Mouse (Mus musculus) forebrain, embryonic 11.5 days (tissue): ENCODE data around the gene Atad3a. TPM values are rescaled to one million over a fixed set of nuclear protein-coding genes. Genes with fewer than 3 reads are reported as not detected.
A peak's percentile ranks its signal among the peaks of the same experiment; 100 is the strongest.

ENCODE experiments used
- ATAC-seq: fragments of 200-750 bp; cut with Nextera tagmentation; replicated peaks from 2 replicates; pipeline ENCODE4 v1.8.0; 2017; ENCODE audit warnings: moderate TSS enrichment; ENCODE audit not compliant: low FRiP score
- DNase-seq: peaks from one replicate; pipeline ENCODE4 v3.0.0-alpha.2; 2017; ENCODE audit warnings: low spot score
- H3K27ac ChIP-seq: fragments of 300-500 bp; sonication (generic); 2 replicates; pipeline ENCODE4 v1.5.1; 2014; ENCODE audit warnings: low read depth, low read length
- H3K27me3 ChIP-seq: fragments of 300-500 bp; sonication (generic); 2 replicates; pipeline ENCODE4 v1.6.1; 2014; ENCODE audit warnings: mild to moderate bottlenecking, low read length, mixed read lengths; ENCODE audit not compliant: control insufficient read depth, insufficient read depth
- H3K36me3 ChIP-seq: fragments of 300-500 bp; sonication (generic); 2 replicates; pipeline ENCODE4 v1.6.1; 2014; ENCODE audit warnings: mild to moderate bottlenecking, low read length, moderate library complexity, mixed read lengths; ENCODE audit not compliant: control insufficient read depth, insufficient read depth
- H3K4me1 ChIP-seq: fragments of 300-500 bp; sonication (generic); replicated peaks from 2 replicates; pipeline ENCODE4 v1.6.1; 2014; ENCODE audit warnings: low read length, mixed read lengths; ENCODE audit not compliant: control insufficient read depth, insufficient read depth
- H3K4me2 ChIP-seq: fragments of 300-500 bp; sonication (generic); 2 replicates; pipeline ENCODE4 v1.6.1; 2014; ENCODE audit warnings: low read depth, mild to moderate bottlenecking, low read length, moderate library complexity, mixed read lengths; ENCODE audit not compliant: severe bottlenecking
- H3K4me3 ChIP-seq: fragments of 300-500 bp; sonication (generic); 2 replicates; pipeline ENCODE4 v1.5.1; 2014; ENCODE audit warnings: low read depth, low read length
- H3K9ac ChIP-seq: fragments of 300-500 bp; sonication (generic); 2 replicates; pipeline ENCODE4 v1.6.1; 2014; ENCODE audit warnings: low read length
- H3K9me3 ChIP-seq: fragments of 300-500 bp; sonication (generic); 2 replicates; pipeline ENCODE4 v1.6.1; 2016; ENCODE audit warnings: low read length, mixed read lengths; ENCODE audit not compliant: control insufficient read depth
- WGBS: fragments of 180-500 bp; shearing (Covaris S2); extraction: QIAGEN DNeasy Blood & Tissue Kit; methylation state at CpG from one replicate; pipeline ENCODE4 v1.1.7; 2014; 5-methylcytosine and 5-hydroxymethylcytosine counted together
- microRNA-seq: library from miRNA; unstranded; fragments of <30 nt; microRNA quantifications from one replicate; pipeline ENCODE4, GENCODE M21; 2016; ENCODE audit not compliant: insufficient number of aligned reads
- polyA plus RNA-seq: library from polyadenylated mRNA; unstranded; fragments of >200 nt; fragmentation: Nextera tagmentation; extraction: Ambion mirVana; gene quantifications from 2 replicates; pipeline ENCODE4 v1.2.1, GENCODE M21; 2014

Atad3a gene
- polyA plus RNA-seq, 1 experiment from 2014 or later = 104 TPM

- no peak overlapping the region for H3K4me3 ChIP-seq
- no peak overlapping the region for H3K27ac ChIP-seq
- no peaks in the 10 kb centered on the region for H3K9me3 ChIP-seq
- H3K9ac ChIP-seq = no peak overlapping the region
- WGBS = 78% methylated on average over 4 of the region's 4 CpGs
- H3K27me3 ChIP-seq = peaks cover 7% of the 10 kb centered on the region; the same call in 1 of the 2 replicates
- H3K4me1 ChIP-seq = 0 out of 2 replicates have a peak, but pooled peaks cover 4% of the 10 kb centered on the region
- DNase-seq = no peak
- no peak for ATAC-seq
- 0 out of 2 replicates have a peak overlapping the region, but pooled peaks have one; percentile 2 for H3K4me2 ChIP-seq
- no peaks in the 10 kb centered on the region for H3K36me3 ChIP-seq
Measured at GRCm38 (mm10) chr4:155695531-155696062, 65.3 kb downstream of the Atad3a start.

GRCm38 (mm10) chr4:155694482-155695401 lies 66.2 kb downstream of the Atad3a start:
- ATAC-seq (peak; percentile 54), DNase-seq (peak; percentile 75)
- Histone ChIP-seq H3K27ac (no peak overlapping the region), H3K4me1 (0 out of 2 replicates have a peak, but pooled peaks cover 4% of the 10 kb centered on the region), H3K9ac (peak overlapping the region; percentile 69), H3K4me3 (peak overlapping the region; percentile 71), H3K27me3 (peaks cover 7% of the 10 kb centered on the region; the same call in 1 of the 2 replicates), H3K9me3 (no peaks in the 10 kb centered on the region), H3K4me2 (peak overlapping the region; percentile 63), H3K36me3 (no peaks in the 10 kb centered on the region)
- WGBS = 1% methylated on average over 87 of the region's 92 CpGs

- peak within 1 kb of the TSS; percentile 63 for H3K4me2 ChIP-seq
- peak; percentile 81 for DNase-seq
- H3K9me3 ChIP-seq = no peaks in the 10 kb centered on the region
- H3K9ac ChIP-seq = peak within 1 kb of the TSS; percentile 69
- ATAC-seq = peak; percentile 70
- H3K36me3 ChIP-seq = no peaks in the 10 kb centered on the region
- peaks cover 7% of the 10 kb centered on the region; the same call in 1 of the 2 replicates for H3K27me3 ChIP-seq
- under 1% methylated on average over 46 of the region's 47 CpGs for WGBS
- no peak within 1 kb of the TSS for H3K27ac ChIP-seq
- H3K4me3 ChIP-seq = peak within 1 kb of the TSS; percentile 71
- 0 out of 2 replicates have a peak, but pooled peaks cover 4% of the 10 kb centered on the region for H3K4me1 ChIP-seq
Measured at GRCm38 (mm10) chr4:155694111-155694481, 66.8 kb downstream of the Atad3a start, which contains the start of gene Fndc10. Fndc10 (plus strand) TSS chr4:155694342.

GRCm38 (mm10) chr4:155692421-155692820 lies 68.5 kb downstream of the Atad3a start:
- Histone ChIP-seq H3K4me2 (no peak overlapping the region), H3K4me1 (0 out of 2 replicates have a peak, but pooled peaks cover 4% of the 10 kb centered on the region), H3K27ac (no peak overlapping the region), H3K9me3 (no peaks in the 10 kb centered on the region), H3K36me3 (no peaks in the 10 kb centered on the region), H3K4me3 (no peak overlapping the region), H3K9ac (no peak overlapping the region), H3K27me3 (peaks cover 7% of the 10 kb centered on the region; the same call in 1 of the 2 replicates)
- DNase-seq (no peak), ATAC-seq (no peak)
- 94% methylated on average over 3 of the region's 3 CpGs for WGBS

Small RNA genes lying within 50 kb of the gene (microRNA-seq; reads per million reads assigned to microRNA genes)
- not detected for gene Gm27743

Other genes with a start within 250 kb of the Atad3a start
- 110 and 116 TPM in 2 replicates for gene Nadk, start 198.7 kb downstream of the Atad3a start, polyA plus RNA-seq
- gene Slc35e2, start 159.7 kb downstream of the Atad3a start, polyA plus RNA-seq = 16.0 and 16.5 TPM in 2 replicates
- 83.8 and 84.0 TPM in 2 replicates for gene Cdk11b, start 136.2 kb downstream of the Atad3a start, polyA plus RNA-seq
- gene Gm10563, start 115.7 kb downstream of the Atad3a start, polyA plus RNA-seq = not detected in 2 replicates
- 2.5 and 2.7 TPM in 2 replicates for gene Mmp23, start 107.7 kb downstream of the Atad3a start, polyA plus RNA-seq
- gene Mib2, start 91.9 kb downstream of the Atad3a start, polyA plus RNA-seq = 21.2 and 22.3 TPM in 2 replicates
- gene Fndc10, start 66.8 kb downstream of the Atad3a start, polyA plus RNA-seq = 2.3 and 2.9 TPM in 2 replicates
- gene Ssu72, start 56.3 kb downstream of the Atad3a start, polyA plus RNA-seq = 138 and 144 TPM in 2 replicates
- 0.76 and 1.2 TPM in 2 replicates for gene Tmem240, start 26.3 kb downstream of the Atad3a start, polyA plus RNA-seq
- gene Vwa1, start 13.6 kb upstream of the Atad3a start, polyA plus RNA-seq = 10.0 and 10.6 TPM in 2 replicates
- gene Tmem88b, start 24.8 kb upstream of the Atad3a start, polyA plus RNA-seq = 0.15 and 0.43 TPM in 2 replicates
- not detected in 2 replicates for gene Ankrd65, start 29.3 kb upstream of the Atad3a start, polyA plus RNA-seq
- 203 and 223 TPM in 2 replicates for gene Mrpl20, start 41.8 kb upstream of the Atad3a start, polyA plus RNA-seq
- gene Ccnl2, start 51.4 kb upstream of the Atad3a start, polyA plus RNA-seq = 162 and 186 TPM in 2 replicates
- 132 and 141 TPM in 2 replicates for gene Aurkaip1, start 70.2 kb upstream of the Atad3a start, polyA plus RNA-seq
- 28.8 and 29.3 TPM in 2 replicates for gene Mxra8, start 78.6 kb upstream of the Atad3a start, polyA plus RNA-seq
- 17.9 and 18.0 TPM in 2 replicates for gene Dvl1, start 86.3 kb upstream of the Atad3a start, polyA plus RNA-seq
- gene Tas1r3, start 102.3 kb upstream of the Atad3a start, polyA plus RNA-seq = 0.45 and 0.60 TPM in 2 replicates
- 22.3 and 27.0 TPM in 2 replicates for gene Cptp, start 108.3 kb upstream of the Atad3a start, polyA plus RNA-seq
- 108 and 117 TPM in 2 replicates for gene Ints11, start 108.5 kb upstream of the Atad3a start, polyA plus RNA-seq
- 53.4 and 53.7 TPM in 2 replicates for gene Pusl1, start 130.7 kb upstream of the Atad3a start, polyA plus RNA-seq
- 34.6 and 34.8 TPM in 2 replicates for gene Acap3, start 130.7 kb upstream of the Atad3a start, polyA plus RNA-seq
- 159 and 165 TPM in 2 replicates for gene Ube2j2, start 182.7 kb upstream of the Atad3a start, polyA plus RNA-seq
- 17.6 and 21.1 TPM in 2 replicates for gene C1qtnf12, start 201.2 kb upstream of the Atad3a start, polyA plus RNA-seq
- 16.3 and 20.4 TPM in 2 replicates for gene B3galt6, start 231.6 kb upstream of the Atad3a start, polyA plus RNA-seq
- gene Sdf4, start 231.8 kb upstream of the Atad3a start, polyA plus RNA-seq = 117 and 121 TPM in 2 replicates